Mouse (Mus musculus) cortical plate, adult 2 months (tissue): ENCODE data around the gene Tspan14.

Experiments
- CTCF ChIP-seq: fragments of 200-500 bp; IDR thresholded peaks from 2 replicates; pipeline ENCODE4 v1.5.1; 2011; ENCODE audit warnings: mild to moderate bottlenecking, control low read depth, low read length; ENCODE audit not compliant: insufficient read depth; ENCODE audit errors: extremely low read depth
- POLR2A ChIP-seq: fragments of 200-500 bp; IDR thresholded peaks from 2 replicates; pipeline ENCODE4 v1.6.1; 2011; ENCODE audit warnings: mild to moderate bottlenecking, low read length, control low read depth; ENCODE audit not compliant: insufficient read depth; ENCODE audit errors: extremely low read depth

GRCm38 (mm10) chr14:40965507-40966356 is 875 bp downstream of the Tspan14 start:
- TF ChIP-seq POLR2A (no peak), CTCF (no peak)
